Mouse (Mus musculus) kidney, postnatal 0 days (tissue): ENCODE measurements around the gene Trcg1. TPM values are rescaled to one million over a fixed set of nuclear protein-coding genes. Genes with fewer than 3 reads are reported as not detected.

Experiments
- ATAC-seq: fragments of 200-750 bp; cut with Nextera tagmentation; replicated peaks from 2 replicates; pipeline ENCODE4 v1.8.0; 2017; ENCODE audit warnings: low read depth, moderate number of reproducible peaks, moderate TSS enrichment, moderate library complexity; ENCODE audit not compliant: low FRiP score
- DNase-seq: peaks from one replicate; pipeline ENCODE4 v3.0.0-alpha.2; 2016; ENCODE audit warnings: low spot score
- H3K27ac ChIP-seq: fragments of 300-500 bp; sonication (generic); 2 replicates; pipeline ENCODE4 v1.5.1; 2014; ENCODE audit warnings: mild to moderate bottlenecking
- H3K27me3 ChIP-seq: fragments of 300-500 bp; sonication (generic); 2 replicates; pipeline ENCODE4 v1.6.1; 2014; ENCODE audit warnings: low read length, mixed read lengths; ENCODE audit not compliant: insufficient read depth
- H3K36me3 ChIP-seq: fragments of 300-500 bp; sonication (generic); 2 replicates; pipeline ENCODE4 v1.6.1; 2014; ENCODE audit warnings: low read length, mixed read lengths; ENCODE audit not compliant: insufficient read depth
- H3K4me1 ChIP-seq: fragments of 300-500 bp; sonication (generic); replicated peaks from 2 replicates; pipeline ENCODE4 v1.6.1; 2014; ENCODE audit warnings: antibody characterized with exemption, low read length, mixed read lengths; ENCODE audit not compliant: insufficient read depth
- H3K4me2 ChIP-seq: fragments of 300-500 bp; sonication (generic); 2 replicates; pipeline ENCODE4 v1.6.1; 2014; ENCODE audit warnings: mild to moderate bottlenecking, low read length, moderate library complexity, mixed read lengths
- H3K4me3 ChIP-seq: fragments of 300-500 bp; sonication (generic); replicated peaks from 2 replicates; pipeline ENCODE4 v1.5.1; 2014; ENCODE audit warnings: low read depth, low read length
- H3K9ac ChIP-seq: fragments of 300-500 bp; sonication (generic); 2 replicates; pipeline ENCODE4 v1.6.1; 2014; ENCODE audit warnings: low read depth, low read length
- H3K9me3 ChIP-seq: fragments of 300-500 bp; sonication (generic); replicated peaks from 2 replicates; pipeline ENCODE4 v1.6.1; 2016; ENCODE audit warnings: low read length, inconsistent platforms, mixed read lengths
- CTCF ChIP-seq: IDR thresholded peaks from 2 replicates; pipeline ENCODE4 v1.5.1; 2016; ENCODE audit warnings: antibody characterized with exemption, low read depth, mild to moderate bottlenecking, moderate library complexity
- WGBS: fragments of 180-500 bp; shearing (Covaris S2); extraction: QIAGEN DNeasy Blood & Tissue Kit; methylation state at CpG from one replicate; pipeline ENCODE4 v1.1.7; 2014; 5-methylcytosine and 5-hydroxymethylcytosine counted together
- polyA plus RNA-seq: library from polyadenylated mRNA; unstranded; fragments of >200 nt; fragmentation: Nextera tagmentation; extraction: Ambion mirVana; gene quantifications from 2 replicates; pipeline ENCODE4 v1.2.1, GENCODE M21; 2015

Gene Trcg1
- polyA plus RNA-seq, 1 experiment from 2014 or later = 0.04 TPM

DNA sequence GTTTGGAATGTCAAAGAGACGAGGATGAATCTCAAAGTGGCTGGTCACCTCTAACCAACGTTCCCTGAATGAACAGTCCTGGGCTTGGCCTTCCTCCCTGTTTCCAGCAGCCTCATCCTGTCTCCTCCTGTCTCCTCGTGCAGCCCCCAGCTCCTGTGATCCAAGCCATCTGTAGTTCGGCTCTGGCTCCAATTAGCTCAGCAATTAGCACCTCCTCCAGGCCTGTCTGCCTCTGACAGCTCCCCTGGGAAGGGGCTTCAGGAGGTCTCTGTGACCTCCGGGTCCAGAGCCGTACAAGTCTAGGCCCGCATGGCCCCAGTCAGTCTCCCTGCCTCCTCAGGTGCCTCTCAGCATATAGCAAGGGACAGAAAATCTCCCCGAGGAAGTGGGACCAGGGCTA, 34.0 kb downstream of the Trcg1 start:
- no peak overlapping the region for H3K27ac ChIP-seq
- H3K4me3 ChIP-seq = no peak overlapping the region
- no peaks in the 10 kb centered on the region for H3K9me3 ChIP-seq
- no peak overlapping the region for H3K9ac ChIP-seq
- H3K36me3 ChIP-seq = no peaks in the 10 kb centered on the region
- peaks cover 9% of the 10 kb centered on the region for H3K4me1 ChIP-seq
- ATAC-seq (no peak), DNase-seq (peak; percentile 48)
- TF ChIP-seq CTCF = no peak
- no peaks in the 10 kb centered on the region for H3K27me3 ChIP-seq
- 17% methylated on average over 8 of the region's 8 CpGs for WGBS
- H3K4me2 ChIP-seq = no peak overlapping the region

DNA sequence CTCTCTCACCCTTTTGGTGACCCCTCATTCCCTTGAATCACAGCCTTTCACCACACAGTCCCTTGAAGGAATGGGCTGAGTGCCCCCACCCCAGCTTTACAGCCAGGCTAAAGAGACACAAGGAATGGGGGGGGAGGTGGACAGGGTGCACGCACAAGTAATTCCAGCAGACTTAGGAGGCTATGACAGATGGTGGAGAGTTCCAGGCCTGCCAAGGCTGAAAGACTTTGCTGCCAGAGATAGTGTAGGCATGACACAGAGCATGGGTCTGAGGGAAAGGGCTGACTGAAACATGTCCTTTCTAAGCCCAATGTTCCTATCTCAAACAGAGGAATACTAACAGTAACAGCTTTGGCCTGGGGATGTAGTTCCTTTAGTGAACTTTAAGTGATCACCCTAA, 34.7 kb downstream of the Trcg1 start:
- Histone ChIP-seq H3K9ac (no peak overlapping the region), H3K9me3 (no peaks in the 10 kb centered on the region), H3K4me3 (no peak overlapping the region), H3K4me1 (peaks cover 9% of the 10 kb centered on the region; the same call in 1 of the 2 replicates), H3K36me3 (no peaks in the 10 kb centered on the region), H3K27ac (no peak overlapping the region), H3K27me3 (no peaks in the 10 kb centered on the region), H3K4me2 (no peak overlapping the region)
- TF ChIP-seq CTCF = no peak
- WGBS = 48% methylated on average over 1 of the region's 1 CpGs
- DNase-seq = no peak
- ATAC-seq = no peak

DNA sequence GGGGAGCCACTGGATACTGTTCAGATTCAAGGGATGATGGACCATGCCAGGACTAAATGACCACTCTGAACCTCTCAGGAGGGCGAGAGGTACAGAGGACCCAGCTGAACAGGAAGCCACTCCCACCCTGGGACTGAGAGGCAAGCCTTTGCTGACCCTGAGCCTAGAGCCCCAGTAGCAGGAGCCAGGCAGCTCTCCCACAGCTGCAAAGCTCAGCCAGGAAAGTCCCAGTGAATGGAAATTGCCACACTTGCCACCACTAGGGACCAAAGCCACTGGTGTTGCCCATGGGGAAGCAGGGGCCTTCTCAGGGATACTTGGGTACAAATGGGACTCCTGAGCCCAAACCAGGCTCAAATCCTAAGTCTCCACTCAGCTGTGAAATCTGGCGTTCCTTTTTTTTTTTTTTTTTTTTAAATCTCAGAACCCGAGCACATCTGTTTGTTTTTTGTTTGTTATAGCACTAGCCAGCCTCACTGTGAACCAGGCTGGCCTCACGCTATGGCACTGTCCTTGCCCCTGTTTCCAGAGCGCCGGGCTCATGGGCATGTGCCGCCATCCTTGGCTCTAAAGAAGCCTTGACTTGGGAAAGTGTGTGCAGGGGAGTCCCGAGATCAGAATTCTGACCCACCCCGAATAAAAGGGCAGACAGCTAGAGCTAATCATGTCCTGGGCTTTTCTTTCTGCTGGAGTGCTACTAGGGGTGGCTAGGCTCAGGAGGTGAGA, 35.6 kb downstream of the Trcg1 start:
- TF ChIP-seq CTCF = no peak
- Histone ChIP-seq H3K9me3 (no peaks in the 10 kb centered on the region), H3K4me1 (peaks cover 9% of the 10 kb centered on the region; the same call in 1 of the 2 replicates), H3K4me2 (no peak overlapping the region), H3K9ac (no peak overlapping the region), H3K4me3 (no peak overlapping the region), H3K27ac (no peak overlapping the region), H3K36me3 (no peaks in the 10 kb centered on the region), H3K27me3 (no peaks in the 10 kb centered on the region)
- ATAC-seq (no peak), DNase-seq (no peak)
- WGBS = 58% methylated on average over 9 of the region's 9 CpGs

DNA sequence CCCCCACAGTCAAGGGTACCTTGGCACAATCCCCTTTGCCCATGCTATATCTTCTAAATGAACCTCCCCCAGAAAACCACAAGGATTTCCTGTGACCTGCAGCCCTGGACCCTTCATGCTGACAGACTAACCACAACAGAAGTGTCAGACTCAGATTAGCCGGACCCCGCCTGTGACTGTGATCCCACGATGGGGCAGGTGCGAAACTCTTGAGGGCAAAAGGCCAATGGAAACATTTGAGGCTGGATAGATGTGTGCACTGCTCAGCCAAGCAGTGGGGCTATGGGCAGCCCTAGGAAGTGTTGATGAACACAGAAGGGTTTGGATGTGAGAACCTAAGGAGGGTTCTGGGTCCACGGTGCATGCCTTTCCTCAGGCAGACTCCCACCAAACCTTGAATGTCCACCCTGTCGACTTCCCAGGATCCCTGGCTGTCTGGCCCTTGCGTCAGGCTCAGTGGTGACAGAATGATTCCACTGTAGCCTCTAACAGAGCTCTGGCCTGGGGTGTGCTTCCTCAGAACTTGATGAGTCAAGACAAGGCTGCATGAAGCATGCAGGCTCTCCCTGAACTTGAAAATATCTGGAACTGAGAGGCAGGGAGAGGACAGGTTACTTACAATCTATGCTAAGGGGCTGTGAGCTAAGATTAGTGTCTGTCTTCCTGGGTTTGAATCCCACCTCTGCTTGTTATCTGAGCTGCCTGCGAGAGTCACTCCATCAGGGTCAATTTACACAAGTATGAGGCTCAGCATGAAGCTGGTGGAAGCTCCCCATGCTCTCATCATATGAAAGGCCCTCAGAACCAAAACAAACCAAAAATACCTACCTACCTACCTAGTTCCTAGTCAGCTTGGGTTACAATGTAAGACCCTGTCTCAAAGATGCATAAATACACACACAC, 36.8 kb downstream of the Trcg1 start:
- H3K27ac ChIP-seq = no peak overlapping the region
- no peak for TF ChIP-seq CTCF
- peaks cover 9% of the 10 kb centered on the region; the same call in 1 of the 2 replicates for H3K4me1 ChIP-seq
- H3K4me3 ChIP-seq = no peak overlapping the region
- no peak overlapping the region for H3K4me2 ChIP-seq
- H3K9me3 ChIP-seq = no peaks in the 10 kb centered on the region
- DNase-seq = no peak
- WGBS = 65% methylated on average over 8 of the region's 8 CpGs
- no peak for ATAC-seq
- H3K27me3 ChIP-seq = no peaks in the 10 kb centered on the region
- no peaks in the 10 kb centered on the region for H3K36me3 ChIP-seq
- no peak overlapping the region for H3K9ac ChIP-seq

DNA sequence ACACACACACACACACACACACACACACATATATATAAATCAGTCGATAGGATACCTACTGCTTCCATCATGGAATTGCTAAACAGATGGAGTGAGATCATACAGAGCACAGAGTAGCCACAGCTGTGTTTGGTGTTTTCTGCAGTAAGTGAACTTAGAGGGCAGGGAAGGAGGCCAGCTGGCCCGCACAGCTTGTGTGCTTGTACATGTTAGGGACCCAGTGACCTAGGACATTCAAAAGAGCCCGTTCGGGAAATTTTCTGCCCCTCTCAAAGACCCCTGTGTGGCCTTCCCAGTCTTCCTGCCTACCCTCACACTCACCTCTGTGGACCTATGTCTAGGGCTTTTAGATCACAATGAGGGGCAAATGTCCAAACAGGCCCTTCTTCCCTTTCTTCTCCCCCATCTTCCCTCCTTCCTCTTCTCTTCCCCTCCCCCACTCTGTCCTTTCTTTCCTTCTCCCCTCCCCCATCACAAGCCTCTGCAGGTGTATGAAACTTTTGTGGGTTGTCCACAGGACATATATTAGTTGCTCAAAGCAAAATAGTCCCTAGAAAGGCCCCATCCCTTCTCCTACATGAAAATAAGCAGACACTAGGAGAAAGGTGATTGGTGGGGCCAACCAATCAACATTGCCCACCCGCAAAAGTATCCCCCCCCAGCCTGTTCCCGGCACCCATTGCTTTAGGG, 37.6 kb downstream of the Trcg1 start:
- H3K36me3 ChIP-seq = no peaks in the 10 kb centered on the region

DNA sequence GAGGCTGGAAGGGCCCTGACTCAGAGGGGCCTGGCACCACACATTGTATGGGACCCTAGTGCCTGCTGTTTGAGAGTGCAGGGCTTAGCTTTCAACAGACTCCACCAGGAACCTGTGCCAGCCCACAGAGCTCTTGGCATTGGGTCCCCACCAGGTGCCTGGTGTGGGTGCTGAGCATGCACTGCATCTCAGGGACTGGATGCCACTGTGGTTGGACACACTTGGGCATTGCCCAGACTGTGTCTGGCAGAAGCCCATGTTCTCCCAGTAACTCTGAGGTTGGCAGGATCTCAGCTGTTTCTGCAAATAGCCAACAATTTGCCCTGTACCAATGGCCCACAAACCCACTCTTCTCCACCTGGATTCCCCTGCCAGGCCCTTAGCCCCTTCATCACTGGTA, 40.0 kb downstream of the Trcg1 start:
- no peaks in the 10 kb centered on the region for H3K36me3 ChIP-seq
- no peak for ATAC-seq
- H3K27ac ChIP-seq = no peak overlapping the region
- H3K4me3 ChIP-seq = no peak overlapping the region
- H3K4me2 ChIP-seq = no peak overlapping the region
- no peaks in the 10 kb centered on the region for H3K27me3 ChIP-seq
- H3K4me1 ChIP-seq = peaks cover 6% of the 10 kb centered on the region
- TF ChIP-seq CTCF = no peak
- DNase-seq = no peak
- no peak overlapping the region for H3K9ac ChIP-seq
- no peaks in the 10 kb centered on the region for H3K9me3 ChIP-seq

More for the DNA sequence above, 37.6 kb downstream of the Trcg1 start:
- ATAC-seq (no peak), DNase-seq (peak; percentile 67)
- Histone ChIP-seq H3K4me2 (no peak overlapping the region), H3K4me1 (peaks cover 9% of the 10 kb centered on the region), H3K27me3 (no peaks in the 10 kb centered on the region), H3K9me3 (no peaks in the 10 kb centered on the region), H3K27ac (no peak overlapping the region), H3K9ac (no peak overlapping the region), H3K4me3 (no peak overlapping the region)
- no peak for TF ChIP-seq CTCF
- WGBS = 32% methylated on average over 6 of the region's 6 CpGs
